Mouse (Mus musculus) hindbrain, embryonic 11.5 days (tissue): ENCODE data around the gene Poc5. TPM values are rescaled to one million over a fixed set of nuclear protein-coding genes. Genes with fewer than 3 reads are reported as not detected.

Experiments used
- ATAC-seq: fragments of 200-750 bp; cut with Nextera tagmentation; 2 replicates; pipeline ENCODE4 v1.8.0; 2017; ENCODE audit warnings: mild to moderate bottlenecking, moderate TSS enrichment, moderate library complexity; ENCODE audit not compliant: low FRiP score
- DNase-seq: peaks from one replicate; pipeline ENCODE4 v3.0.0-alpha.2; 2015; ENCODE audit warnings: low spot score
- H3K27ac ChIP-seq: fragments of 300-500 bp; sonication (generic); 2 replicates; pipeline ENCODE4 v1.5.1; 2014; ENCODE audit warnings: mild to moderate bottlenecking, low read depth, low read length
- H3K27me3 ChIP-seq: fragments of 300-500 bp; sonication (generic); 2 replicates; pipeline ENCODE4 v1.6.1; 2014; ENCODE audit warnings: mild to moderate bottlenecking, low read length, moderate library complexity, mixed read lengths; ENCODE audit not compliant: control insufficient read depth, insufficient read depth
- H3K36me3 ChIP-seq: fragments of 300-500 bp; sonication (generic); 2 replicates; pipeline ENCODE4 v1.6.1; 2014; ENCODE audit warnings: mild to moderate bottlenecking, low read length, moderate library complexity, mixed read lengths; ENCODE audit not compliant: control insufficient read depth, insufficient read depth
- H3K4me1 ChIP-seq: fragments of 300-500 bp; sonication (generic); replicated peaks from 2 replicates; pipeline ENCODE4 v1.6.1; 2014; ENCODE audit warnings: low read length, mixed read lengths; ENCODE audit not compliant: control insufficient read depth, insufficient read depth
- H3K4me2 ChIP-seq: fragments of 300-500 bp; sonication (generic); replicated peaks from 2 replicates; pipeline ENCODE4 v1.6.1; 2014; ENCODE audit warnings: mild to moderate bottlenecking, low read depth, low read length
- H3K4me3 ChIP-seq: fragments of 300-500 bp; sonication (generic); 2 replicates; pipeline ENCODE4 v1.5.1; 2014; ENCODE audit warnings: low read depth, low read length
- H3K9ac ChIP-seq: fragments of 300-500 bp; sonication (generic); 2 replicates; pipeline ENCODE4 v1.6.1; 2014; ENCODE audit warnings: low read depth, low read length
- H3K9me3 ChIP-seq: fragments of 300-500 bp; sonication (generic); 2 replicates; pipeline ENCODE4 v1.6.1; 2016; ENCODE audit warnings: low read length; ENCODE audit not compliant: control insufficient read depth
- WGBS: fragments of 180-500 bp; shearing (Covaris S2); extraction: QIAGEN DNeasy Blood & Tissue Kit; methylation state at CpG from one replicate; pipeline ENCODE4 v1.1.7; 2014; 5-methylcytosine and 5-hydroxymethylcytosine counted together
- polyA plus RNA-seq: library from polyadenylated mRNA; unstranded; fragments of >200 nt; fragmentation: Nextera tagmentation; extraction: Ambion mirVana; gene quantifications from 2 replicates; pipeline ENCODE4 v1.2.1, GENCODE M21; 2014

The Poc5 gene
- 29.3 and 33.6 TPM in 2 replicates for polyA plus RNA-seq

GRCm38 (mm10) chr13:96388042-96388888 is at the start of gene Poc5:
Poc5 (plus strand) TSS chr13:96388294.
- Histone ChIP-seq H3K9me3 (no peaks in the 10 kb centered on the region), H3K4me1 (0 out of 2 replicates have a peak, but pooled peaks cover 3% of the 10 kb centered on the region), H3K4me2 (peak within 1 kb of the TSS; percentile 58), H3K27ac (no peak within 1 kb of the TSS; the same call in 1 of the 2 replicates), H3K4me3 (peak within 1 kb of the TSS; percentile 63), H3K27me3 (no peaks in the 10 kb centered on the region), H3K9ac (peak within 1 kb of the TSS; percentile 62), H3K36me3 (no peaks in the 10 kb centered on the region)
- WGBS = under 1% methylated on average over 44 of the region's 44 CpGs
- peak; percentile 100 for DNase-seq
- peak; percentile 100 for ATAC-seq

DNA sequence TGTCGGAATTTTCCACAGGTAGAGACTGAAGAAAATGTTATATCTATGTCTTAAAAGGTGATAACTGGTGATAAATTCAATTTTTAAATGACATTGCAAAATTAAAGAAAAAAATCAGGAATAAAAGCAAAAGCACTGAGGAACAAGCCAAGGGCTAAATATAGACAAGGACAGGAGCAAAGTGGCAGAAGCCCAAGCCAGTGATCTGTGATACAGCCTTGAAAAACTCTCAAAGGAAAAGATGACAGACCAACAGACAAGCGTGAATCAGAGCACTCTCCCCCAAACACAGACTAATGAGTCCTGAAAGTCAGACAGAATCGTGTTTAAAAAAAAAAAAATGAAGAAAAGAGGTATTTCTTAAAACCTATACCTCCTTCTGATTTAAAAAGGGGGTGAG is 46.6 kb upstream of the Poc5 start:
- no peak for ATAC-seq
- 77% methylated on average over 3 of the region's 3 CpGs for WGBS
- Histone ChIP-seq H3K4me2 (no peak overlapping the region), H3K4me1 (no peaks in the 10 kb centered on the region), H3K27ac (no peak overlapping the region), H3K27me3 (no peaks in the 10 kb centered on the region), H3K9ac (no peak overlapping the region), H3K36me3 (no peaks in the 10 kb centered on the region), H3K9me3 (no peaks in the 10 kb centered on the region), H3K4me3 (no peak overlapping the region)
- no peak for DNase-seq

- WGBS = 84% methylated on average over 6 of the region's 6 CpGs
- no peaks in the 10 kb centered on the region for H3K36me3 ChIP-seq
- no peak overlapping the region for H3K9ac ChIP-seq
Measured at GRCm38 (mm10) chr13:96344778-96345177, 43.3 kb upstream of the Poc5 start.

GRCm38 (mm10) chr13:96346581-96346980 is 41.5 kb upstream of the Poc5 start:
- ATAC-seq (no peak), DNase-seq (no peak)
- Histone ChIP-seq H3K27me3 (no peaks in the 10 kb centered on the region), H3K4me1 (no peaks in the 10 kb centered on the region), H3K4me2 (no peak overlapping the region), H3K9me3 (no peaks in the 10 kb centered on the region), H3K27ac (no peak overlapping the region), H3K9ac (no peak overlapping the region), H3K4me3 (no peak overlapping the region), H3K36me3 (no peaks in the 10 kb centered on the region)
- WGBS = 46% methylated on average over 3 of the region's 3 CpGs

More at GRCm38 (mm10) chr13:96344778-96345177, 43.3 kb upstream of the Poc5 start:
- H3K4me2 ChIP-seq = no peak overlapping the region
- DNase-seq (no peak), ATAC-seq (no peak)
- H3K4me3 ChIP-seq = no peak overlapping the region
- no peaks in the 10 kb centered on the region for H3K27me3 ChIP-seq
- no peaks in the 10 kb centered on the region for H3K9me3 ChIP-seq
- no peak overlapping the region for H3K27ac ChIP-seq
- H3K4me1 ChIP-seq = no peaks in the 10 kb centered on the region

- Histone ChIP-seq H3K36me3 (no peaks in the 10 kb centered on the region), H3K9me3 (no peaks in the 10 kb centered on the region), H3K4me2 (no peak overlapping the region), H3K4me3 (no peak overlapping the region), H3K27me3 (no peaks in the 10 kb centered on the region), H3K27ac (no peak overlapping the region), H3K9ac (no peak overlapping the region), H3K4me1 (no peaks in the 10 kb centered on the region)
- DNase-seq (no peak), ATAC-seq (no peak)
- whole genome bisulfite sequencing = 91% methylated on average over 6 of the region's 6 CpGs
Measured at GRCm38 (mm10) chr13:96350207-96350606, 37.9 kb upstream of the Poc5 start.

GRCm38 (mm10) chr13:96351264-96351663 is 36.8 kb upstream of the Poc5 start:
- 72% methylated on average over 12 of the region's 12 CpGs for WGBS
- Histone ChIP-seq H3K9ac (no peak overlapping the region), H3K27ac (no peak overlapping the region), H3K36me3 (no peaks in the 10 kb centered on the region), H3K4me3 (no peak overlapping the region), H3K9me3 (no peaks in the 10 kb centered on the region), H3K4me2 (no peak overlapping the region), H3K27me3 (no peaks in the 10 kb centered on the region), H3K4me1 (no peaks in the 10 kb centered on the region)
- no peak for DNase-seq
- no peak for ATAC-seq

DNA sequence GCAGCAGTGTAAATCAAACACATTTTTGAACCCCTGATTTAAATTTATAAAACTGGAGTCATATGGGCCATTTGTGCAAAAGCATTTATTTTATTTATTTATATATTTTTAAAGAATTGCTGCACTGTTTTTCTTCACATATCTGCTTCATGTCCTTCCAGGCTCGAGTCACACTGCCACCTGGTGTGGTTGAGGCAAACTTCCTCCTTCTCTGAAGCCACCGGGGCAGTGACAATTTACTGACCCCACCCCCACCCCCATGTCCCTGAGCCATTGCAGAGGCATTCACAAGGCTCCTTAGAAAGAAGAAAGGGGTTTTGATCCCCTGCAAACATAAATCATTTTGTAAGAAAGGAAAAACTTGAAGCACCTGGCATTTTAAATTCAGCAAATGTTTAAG is 12.6 kb upstream of the Poc5 start:
- WGBS = 8% methylated on average over 2 of the region's 2 CpGs
- no peaks in the 10 kb centered on the region for H3K27me3 ChIP-seq
- no peaks in the 10 kb centered on the region for H3K9me3 ChIP-seq
- H3K27ac ChIP-seq = no peak overlapping the region
- H3K4me3 ChIP-seq = no peak overlapping the region
- no peak overlapping the region for H3K4me2 ChIP-seq
- no peaks in the 10 kb centered on the region for H3K4me1 ChIP-seq
- H3K36me3 ChIP-seq = no peaks in the 10 kb centered on the region
- H3K9ac ChIP-seq = no peak overlapping the region
- DNase-seq (no peak), ATAC-seq (no peak)

GRCm38 (mm10) chr13:96376871-96377270 is 11.2 kb upstream of the Poc5 start:
- Histone ChIP-seq H3K4me2 (no peak overlapping the region), H3K27ac (no peak overlapping the region), H3K9me3 (no peaks in the 10 kb centered on the region), H3K27me3 (no peaks in the 10 kb centered on the region), H3K4me3 (no peak overlapping the region), H3K4me1 (no peaks in the 10 kb centered on the region), H3K9ac (no peak overlapping the region), H3K36me3 (no peaks in the 10 kb centered on the region)
- ATAC-seq (no peak), DNase-seq (no peak)
- 96% methylated on average over 18 of the region's 18 CpGs for WGBS

DNA sequence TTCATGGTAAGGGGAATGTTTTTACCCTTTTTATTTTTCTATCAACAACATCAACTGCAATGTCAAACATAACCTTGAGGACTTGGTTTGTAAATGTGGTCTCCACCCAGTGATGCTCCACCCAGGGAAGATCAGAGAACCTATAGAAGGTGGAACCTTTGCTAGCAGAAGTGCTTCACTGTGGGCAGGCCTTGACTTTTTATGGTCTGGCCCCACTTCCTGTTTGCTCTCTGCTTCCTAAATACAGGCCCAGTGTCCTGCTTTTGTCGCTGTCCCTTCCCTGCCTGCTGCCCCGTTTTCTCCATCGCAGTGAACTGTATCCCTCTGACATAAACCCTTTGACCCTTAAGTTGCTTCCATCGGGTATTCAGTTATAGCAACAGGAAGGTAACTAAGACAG is 10.2 kb upstream of the Poc5 start:
- DNase-seq (no peak), ATAC-seq (no peak)
- H3K27me3 ChIP-seq = no peaks in the 10 kb centered on the region
- WGBS = 79% methylated on average over 4 of the region's 4 CpGs
- no peaks in the 10 kb centered on the region for H3K4me1 ChIP-seq
- H3K9me3 ChIP-seq = no peaks in the 10 kb centered on the region
- H3K4me2 ChIP-seq = no peak overlapping the region
- H3K9ac ChIP-seq = no peak overlapping the region
- no peaks in the 10 kb centered on the region for H3K36me3 ChIP-seq
- no peak overlapping the region for H3K27ac ChIP-seq
- H3K4me3 ChIP-seq = no peak overlapping the region
